Mouse (Mus musculus) embryo, embryonic 9.5 days (tissue): ENCODE measurements around the gene Gm17651.

ENCODE experiments used
- DNase-seq: peaks from one replicate; pipeline ENCODE4 v3.0.0-alpha.2; 2017; ENCODE audit errors: extremely low spot score

Gene Gm17651

DNA sequence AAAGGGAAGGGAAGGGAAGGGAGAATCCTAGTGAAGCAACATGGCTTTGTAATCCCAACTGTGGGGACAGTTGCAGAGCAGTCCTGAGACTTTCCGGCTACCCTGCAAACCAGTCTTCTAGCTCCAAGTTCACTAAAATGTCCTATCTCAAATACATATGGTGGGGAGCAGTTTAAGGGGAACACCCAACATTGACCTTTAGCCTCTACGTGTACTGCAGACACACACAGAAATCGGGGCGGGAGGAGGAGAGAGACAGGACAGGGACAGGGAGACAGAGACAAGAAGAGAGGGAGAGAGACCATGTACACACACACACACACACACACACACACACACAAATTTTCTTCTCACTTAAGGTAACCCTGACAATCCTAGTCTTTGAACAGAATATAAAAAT is 44.6 kb downstream of the Gm17651 start:
- DNase-seq, result no peak

DNA sequence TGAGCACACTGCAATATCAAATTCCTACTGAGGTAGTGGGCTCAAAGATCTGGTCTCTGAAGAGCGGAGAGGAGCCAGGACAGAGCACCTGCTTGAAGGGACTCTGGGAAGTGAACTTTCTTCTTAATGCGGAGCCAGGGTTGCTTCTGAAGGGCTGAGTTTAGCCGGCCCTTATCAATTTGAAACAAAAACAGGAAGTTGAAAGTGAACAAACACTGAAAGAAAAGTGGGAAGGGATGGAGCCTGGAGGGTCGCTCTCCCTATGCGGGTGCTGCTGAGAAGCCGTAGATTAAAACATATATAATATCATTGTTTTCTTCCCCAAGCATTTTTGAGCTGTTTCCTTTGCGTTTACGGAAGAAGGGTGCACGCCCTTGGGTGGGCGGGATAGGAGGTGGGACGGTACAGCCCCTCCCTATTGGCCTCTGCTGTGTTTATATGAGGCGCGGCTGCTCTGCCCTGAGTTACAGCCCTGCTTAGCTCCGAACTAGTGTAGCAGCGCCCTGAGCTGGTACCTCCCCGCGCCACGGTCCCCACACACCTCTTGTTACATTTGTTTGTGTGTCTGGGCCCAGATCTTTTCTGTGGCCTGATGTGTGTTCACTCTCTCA is 46.0 kb downstream of the Gm17651 start, which contains the start of gene Fmo5:
Fmo5 (plus strand) TSS at position 414 of the 611 bp plus-strand sequence.
- peak; percentile 47 for DNase-seq

DNA sequence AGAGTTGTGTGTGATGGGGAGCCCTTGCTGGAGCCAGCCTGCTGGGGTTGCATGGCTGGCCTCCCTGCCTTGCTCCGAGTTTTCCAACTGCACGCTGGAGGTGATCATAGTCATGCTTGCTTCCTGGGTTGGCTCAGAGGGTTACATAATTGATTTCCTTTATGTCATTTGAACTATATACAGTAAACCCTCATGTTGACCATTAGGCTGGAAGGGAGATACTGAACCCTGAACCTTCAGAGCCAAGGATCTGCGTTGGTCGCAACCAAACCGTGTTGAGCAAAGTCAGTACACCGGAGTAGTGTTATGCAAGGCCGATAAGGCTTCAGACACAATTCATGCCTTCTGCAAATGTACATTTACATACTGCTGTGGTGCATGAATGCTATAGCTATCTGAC is 46.6 kb downstream of the Gm17651 start:
- DNase-seq, result no peak

GRCm38 (mm10) chr3:97624611-97625010 is 49.9 kb downstream of the Gm17651 start:
- DNase-seq, result no peak
